ENCODE assay signal across 27 mouse cellular contexts in genomic region chr7:120883523-120884290, GRCm38 (mm10). TPM values are rescaled to one million over a fixed set of nuclear protein-coding genes. Genes with fewer than 3 reads are reported as not detected.
DNase-seq lines count a peak whose midpoint lies in the region; ATAC-seq and TF ChIP-seq lines count a peak whose summit lies in the region.
"Had no signal": no experiment of that assay in that cellular context is flagged by ENCODE, and none has a peak within 500 bp of the region (broad histone marks: within the 10 kb centered on the region; RNA-seq: fewer than 3 reads in every experiment).

No protein-coding gene starts in this region.

- peak overlapping the region; percentile 52; the same call in 1 of the 2 replicates for H3K27ac ChIP-seq in bone marrow, adult 2 months (ENCODE audit: control insufficient read depth, insufficient read depth, low read depth, low read length, poor library complexity)
- H3K27ac ChIP-seq in liver, embryonic 15.5 days (replicated peaks) = peak overlapping the region; percentile 42
- H3K27ac ChIP-seq in heart, adult 2 months = no peak overlapping the region
- H3K27ac ChIP-seq: embryonic facial prominence, embryonic 10.5 days; embryonic facial prominence, embryonic 15.5 days; forebrain, embryonic 13.5 days; heart, embryonic 13.5 days; hindbrain, embryonic 14.5 days; left cerebral cortex, adult 2 months; neural tube, embryonic 12.5 days; stomach, embryonic 15.5 days had no signal

- intact Hi-C loops in heart, adult 2 months (cut with DNase I) = no loop called here

- peaks cover 99% of the 10 kb centered on the region for H3K36me3 ChIP-seq in liver, embryonic 15.5 days (replicated peaks)
- H3K36me3 ChIP-seq in heart, adult 2 months (ENCODE audit: control insufficient read depth, insufficient read depth, low read length) = no peaks in the 10 kb centered on the region; the same call in 1 of the 2 replicates

- no peak overlapping the region for H3K4me2 ChIP-seq in liver, embryonic 15.5 days
- H3K4me2 ChIP-seq: embryonic facial prominence, embryonic 15.5 days; forebrain, embryonic 13.5 days; heart, embryonic 13.5 days; hindbrain, embryonic 14.5 days; limb, embryonic 12.5 days; midbrain, embryonic 11.5 days; neural tube, embryonic 12.5 days; stomach, embryonic 15.5 days had no signal

- no peaks in the 10 kb centered on the region for H3K9me3 ChIP-seq in liver, embryonic 15.5 days (replicated peaks)
- H3K9me3 ChIP-seq: embryonic facial prominence, embryonic 15.5 days; forebrain, embryonic 13.5 days; G1E; heart, embryonic 13.5 days; neural tube, embryonic 12.5 days; stomach, embryonic 15.5 days had no signal

- no peak overlapping the region for H3K9ac ChIP-seq in liver, embryonic 15.5 days
- no peak overlapping the region for H3K9ac ChIP-seq in heart, adult 2 months (ENCODE audit: low read depth, low read length)
- H3K9ac ChIP-seq: embryonic facial prominence, embryonic 15.5 days; forebrain, embryonic 13.5 days; heart, embryonic 13.5 days; hindbrain, embryonic 14.5 days; limb, embryonic 12.5 days; neural tube, embryonic 12.5 days; stomach, embryonic 15.5 days had no signal

- TF ChIP-seq POLR2A in bone marrow, adult 2 months (IDR thresholded peaks at IDR 0.05; ENCODE audit: borderline replicate concordance, control insufficient read depth, low read depth, low read length) = no peak
- no peak for TF ChIP-seq POLR2A in heart, adult 2 months (IDR thresholded peaks at IDR 0.05; ENCODE audit: insufficient read depth, low read depth, low read length)

- H3K79me2 ChIP-seq in heart, adult 2 months (replicated peaks; ENCODE audit: control insufficient read depth, insufficient read depth, low read length) = no peaks in the 10 kb centered on the region

- H3K4me3 ChIP-seq in bone marrow, adult 2 months (replicated peaks; ENCODE audit: control insufficient read depth, low read depth, low read length) = no peak overlapping the region
- no peak overlapping the region for H3K4me3 ChIP-seq in liver, embryonic 15.5 days (replicated peaks)
- H3K4me3 ChIP-seq in heart, adult 2 months = no peak overlapping the region
- H3K4me3 ChIP-seq: embryonic facial prominence, embryonic 10.5 days; embryonic facial prominence, embryonic 15.5 days; forebrain, embryonic 13.5 days; heart, embryonic 13.5 days; left cerebral cortex, adult 2 months; limb, embryonic 12.5 days; myocyte; neural tube, embryonic 12.5 days; stomach, embryonic 15.5 days had no signal

- DNase-seq in 416B (ENCODE audit: low read depth) = peak; percentile 88
- no peak for DNase-seq in heart, adult 2 months
- no peak for DNase-seq in layer of hippocampus, adult 11-12 months (ENCODE audit: low spot score)
- DNase-seq: adrenal gland, postnatal 14 days; cerebellum, adult 2 months; cerebellum, postnatal 14 days; gastrocnemius, postnatal 25 days; heart, postnatal 10 days; kidney, postnatal 14 days; lung, postnatal 36 days had no signal

- H3K27me3 ChIP-seq in liver, embryonic 15.5 days = no peaks in the 10 kb centered on the region
- no peaks in the 10 kb centered on the region for H3K27me3 ChIP-seq in heart, adult 2 months (ENCODE audit: control insufficient read depth, insufficient read depth, low read length)
- H3K27me3 ChIP-seq: embryonic facial prominence, embryonic 15.5 days; forebrain, embryonic 13.5 days; heart, embryonic 13.5 days; limb, embryonic 12.5 days; neural tube, embryonic 12.5 days; stomach, embryonic 15.5 days had no signal

- no peak for TF ChIP-seq EP300 in heart, adult 2 months (IDR thresholded peaks at IDR 0.05; ENCODE audit: insufficient read depth, low read depth, low read length)

- no peak for ATAC-seq in liver, embryonic 15.5 days (ENCODE audit: insufficient read depth)
- peak; percentile 35 for ATAC-seq in megakaryocyte progenitor cell, adult 5-6 weeks (replicated peaks; ENCODE audit: poor library complexity)
- ATAC-seq: forebrain, embryonic 13.5 days; intestine, postnatal 0 days; midbrain, embryonic 16.5 days had no signal

- no peak for TF ChIP-seq CTCF in bone marrow, adult 2 months (IDR thresholded peaks at IDR 0.05; ENCODE audit: control insufficient read depth, insufficient read depth, low read length)
- TF ChIP-seq CTCF in heart, adult 2 months (IDR thresholded peaks at IDR 0.05) = no peak

- WGBS in bone marrow, adult 2 months = 49% methylated on average over 4 of the region's 4 CpGs
- 62% methylated on average over 4 of the region's 4 CpGs for WGBS in liver, embryonic 15.5 days (ENCODE audit: insufficient replicate concordance)
- 61% methylated on average over 4 of the region's 4 CpGs for WGBS in heart, adult 2 months

- H3K4me1 ChIP-seq in bone marrow, adult 2 months (ENCODE audit: control insufficient read depth, insufficient read depth, low read length) = peaks cover 4% of the 10 kb centered on the region
- H3K4me1 ChIP-seq in liver, embryonic 15.5 days (replicated peaks) = peaks cover 63% of the 10 kb centered on the region
- no peaks in the 10 kb centered on the region; the same call in 1 of the 2 replicates for H3K4me1 ChIP-seq in heart, adult 2 months (ENCODE audit: control insufficient read depth, insufficient read depth, low read length)
- H3K4me1 ChIP-seq: embryonic facial prominence, embryonic 15.5 days; forebrain, embryonic 13.5 days; limb, embryonic 12.5 days; neural tube, embryonic 12.5 days; stomach, embryonic 15.5 days had no signal

RNA-seq across cellular contexts. Expression of gene Polr3e, which starts 33.8 kb away (rescaled TPM):
- 6.5 and 14.2 TPM in 2 replicates for polyA plus RNA-seq in bone marrow, adult 2 months (2011; ENCODE audit: insufficient read depth, insufficient read length, low replicate concordance, missing spikeins)
- polyA plus RNA-seq in liver, embryonic 15.5 days (2015; fragmentation: Nextera tagmentation; extraction: Ambion mirVana) = 12.8 and 13.4 TPM in 2 replicates
- 14.0 and 15.1 TPM in 2 replicates for total RNA-seq in megakaryocyte progenitor cell, adult 5-6 weeks (2015)
- total RNA-seq in megakaryocyte progenitor cell, adult 5-6 weeks (2017) = 32.6 and 33.0 TPM in 2 replicates
- 1 to 10 TPM; 8.0 to 8.3 TPM for total RNA-seq in heart, adult 2 months (2021)
- polyA plus RNA-seq in heart, adult 2 months (2012; rRNA removed) = 6.1 and 8.5 TPM in 2 replicates

RNA-seq across cellular contexts. Expression of gene Eef2k, which starts 41.1 kb away (rescaled TPM):
- polyA plus RNA-seq in bone marrow, adult 2 months (2011; ENCODE audit: insufficient read depth, insufficient read length, low replicate concordance, missing spikeins) = 39.2 and 39.8 TPM in 2 replicates
- polyA plus RNA-seq in liver, embryonic 15.5 days (2015; fragmentation: Nextera tagmentation; extraction: Ambion mirVana) = 42.8 and 50.4 TPM in 2 replicates
- total RNA-seq in megakaryocyte progenitor cell, adult 5-6 weeks (2015) = 32.5 and 34.4 TPM in 2 replicates
- 80.5 and 85.0 TPM in 2 replicates for total RNA-seq in megakaryocyte progenitor cell, adult 5-6 weeks (2017)
- 10 to 100 TPM; 23.9 to 28.9 TPM for total RNA-seq in heart, adult 2 months (2021)
- polyA plus RNA-seq in heart, adult 2 months (2012; rRNA removed) = 22.8 and 27.4 TPM in 2 replicates
